8 mouse cellular contexts compared by ENCODE assay signal in the genomic region with DNA sequence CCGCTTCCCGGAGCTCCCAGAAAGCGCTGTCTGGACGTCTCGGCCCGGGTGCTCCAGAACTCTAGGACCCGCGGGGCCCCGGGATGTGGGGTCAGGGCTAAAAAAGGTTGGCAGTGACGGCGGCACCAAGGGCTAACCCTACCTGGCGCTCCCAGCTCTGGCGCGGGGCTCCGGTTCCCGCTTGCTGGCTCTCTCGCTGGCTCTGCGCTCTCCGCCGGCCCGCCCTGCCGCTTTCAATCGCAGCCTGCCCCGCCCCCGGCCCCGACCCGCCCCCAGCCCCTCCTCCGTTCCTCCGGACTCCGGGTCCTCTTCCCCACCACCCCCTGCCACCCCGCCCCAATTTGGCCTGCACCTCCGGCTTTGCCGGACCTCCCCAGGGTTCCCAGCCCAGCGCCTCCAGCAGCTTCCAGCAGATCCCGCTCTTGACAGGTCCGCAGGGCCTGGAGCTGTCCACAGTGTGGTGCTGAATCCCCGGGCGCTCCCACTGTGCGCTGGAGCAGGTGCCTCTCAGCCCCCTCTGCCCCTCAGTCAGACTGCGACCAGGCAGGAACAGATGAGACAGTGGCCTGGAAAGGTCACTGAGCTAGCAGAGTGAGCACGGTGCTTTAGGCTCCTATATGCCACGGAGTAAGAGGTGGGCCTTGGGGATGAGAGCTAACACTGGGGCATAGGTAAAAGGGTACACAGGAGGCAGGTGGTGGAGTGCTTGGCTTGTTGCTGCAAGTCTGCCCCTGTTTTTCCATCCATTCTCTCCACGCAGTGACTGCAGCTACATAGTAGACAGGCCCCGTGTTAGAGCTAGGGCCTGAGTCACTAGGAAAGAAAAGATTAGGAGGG. TPM values are rescaled to one million over a fixed set of nuclear protein-coding genes. Genes with fewer than 3 reads are reported as not detected.
DNase-seq lines count a peak whose midpoint lies in the region; ATAC-seq and TF ChIP-seq lines count a peak whose summit lies in the region.

Gene Grm2, minus strand, starts transcription at position 199 of the 837 bp plus-strand sequence.

- 3% methylated on average over 43 of the region's 44 CpGs for WGBS in intestine, postnatal 0 days
- 3% methylated on average over 40 of the region's 44 CpGs for WGBS in limb, embryonic 15.5 days
- under 1% methylated on average over 37 of the region's 44 CpGs for WGBS in midbrain, embryonic 15.5 days

- TF ChIP-seq CTCF in intestine, postnatal 0 days (IDR thresholded peaks at IDR 0.05; ENCODE audit: low read depth) = no peak

- no peaks in the 10 kb centered on the region for H3K4me1 ChIP-seq in intestine, postnatal 0 days (replicated peaks; ENCODE audit: control insufficient read depth, insufficient read depth, low read length)
- peaks cover 10% of the 10 kb centered on the region for H3K4me1 ChIP-seq in limb, embryonic 15.5 days
- peaks cover 33% of the 10 kb centered on the region for H3K4me1 ChIP-seq in midbrain, embryonic 15.5 days

- peaks cover 24% of the 10 kb centered on the region; the same call in 1 of the 2 replicates for H3K27me3 ChIP-seq in intestine, postnatal 0 days (replicated peaks; ENCODE audit: control insufficient read depth, insufficient read depth, low read length)
- peaks cover 33% of the 10 kb centered on the region for H3K27me3 ChIP-seq in limb, embryonic 15.5 days
- H3K27me3 ChIP-seq in midbrain, embryonic 15.5 days (replicated peaks) = no peaks in the 10 kb centered on the region

- DNase-seq in cerebellum, postnatal 14 days = peak; percentile 31 to 38
- DNase-seq in cerebellum, adult 9-10 months = no peak
- peak; percentile 29 for DNase-seq in c-Kit-positive CD71-positive TER-119-positive erythroid progenitor cells, embryonic 14.5 days (ENCODE audit: low spot score)
- peak; percentile 56 to 75 for DNase-seq in gastrocnemius, postnatal 4 days (ENCODE audit: low spot score in 2 of 2)
- peak; percentile 39 for DNase-seq in urinary bladder, postnatal 10 days (ENCODE audit: low spot score)

- 0 out of 2 replicates have a peak, but pooled peaks have one; percentile 29 for ATAC-seq in intestine, postnatal 0 days
- ATAC-seq in limb, embryonic 15.5 days (ENCODE audit: insufficient number of reproducible peaks, low FRiP score, low TSS enrichment, low read depth) = no peak; the same call in 1 of the 2 replicates
- peak; percentile 72 for ATAC-seq in midbrain, embryonic 15.5 days (replicated peaks)

- H3K27ac ChIP-seq in intestine, postnatal 0 days (ENCODE audit: low read depth, low read length) = no peak within 1 kb of the TSS
- H3K27ac ChIP-seq in limb, embryonic 15.5 days = no peak within 1 kb of the TSS
- H3K27ac ChIP-seq in midbrain, embryonic 15.5 days = peak within 1 kb of the TSS; percentile 49

- H3K9ac ChIP-seq in intestine, postnatal 0 days (ENCODE audit: low read depth, low read length) = no peak within 1 kb of the TSS
- no peak within 1 kb of the TSS for H3K9ac ChIP-seq in limb, embryonic 15.5 days
- H3K9ac ChIP-seq in midbrain, embryonic 15.5 days = peak within 1 kb of the TSS; percentile 65

- H3K4me3 ChIP-seq in intestine, postnatal 0 days (ENCODE audit: low read depth, low read length) = peak within 1 kb of the TSS; percentile 29
- H3K4me3 ChIP-seq in limb, embryonic 15.5 days = peak within 1 kb of the TSS; percentile 30
- peak within 1 kb of the TSS; percentile 60 for H3K4me3 ChIP-seq in midbrain, embryonic 15.5 days

- peak within 1 kb of the TSS; percentile 58 for H3K4me2 ChIP-seq in intestine, postnatal 0 days (replicated peaks; ENCODE audit: low read depth)
- peak within 1 kb of the TSS; percentile 67 for H3K4me2 ChIP-seq in limb, embryonic 15.5 days
- peak within 1 kb of the TSS; percentile 86 for H3K4me2 ChIP-seq in midbrain, embryonic 15.5 days

- H3K36me3 ChIP-seq in intestine, postnatal 0 days (ENCODE audit: control insufficient read depth, insufficient read depth) = peaks cover 27% of the 10 kb centered on the region
- peaks cover 36% of the 10 kb centered on the region for H3K36me3 ChIP-seq in limb, embryonic 15.5 days
- H3K36me3 ChIP-seq in midbrain, embryonic 15.5 days (replicated peaks) = 0 out of 2 replicates have a peak, but pooled peaks cover 6% of the 10 kb centered on the region

- no peaks in the 10 kb centered on the region for H3K9me3 ChIP-seq in intestine, postnatal 0 days (ENCODE audit: control insufficient read depth)
- no peaks in the 10 kb centered on the region for H3K9me3 ChIP-seq in limb, embryonic 15.5 days
- no peaks in the 10 kb centered on the region for H3K9me3 ChIP-seq in midbrain, embryonic 15.5 days

RNA-seq across cellular contexts. Expression of gene Grm2, which starts in this region (rescaled TPM):
- not detected for total RNA-seq in gastrocnemius, postnatal 4 days (2021)
- polyA plus RNA-seq in intestine, postnatal 0 days (2015; fragmentation: Nextera tagmentation; extraction: Ambion mirVana) = not detected in 2 replicates
- 0.06 and 0.09 TPM in 2 replicates for polyA plus RNA-seq in limb, embryonic 15.5 days (2015; fragmentation: Nextera tagmentation; extraction: Ambion mirVana)
- 17.8 and 19.3 TPM in 2 replicates for polyA plus RNA-seq in midbrain, embryonic 15.5 days (2015; fragmentation: Nextera tagmentation; extraction: Ambion mirVana)

Comparison
In these comparisons a context has a peak if more than half of its experiments do, and no peak if none do; other contexts are left out.
1. RNA of gene Grm2 (polyA plus RNA-seq): 17.8 to 19.3 TPM in midbrain, embryonic 15.5 days; not detected in intestine, postnatal 0 days and 0.06 to 0.09 TPM in limb, embryonic 15.5 days; every median in the first group is over 10 times any median in the second.
2. Peak in DNase-seq in gastrocnemius, postnatal 4 days; RNA of the gene not detected or under 1 TPM.
3. Peak in ATAC-seq, H3K4me3 ChIP-seq and H3K4me2 ChIP-seq in intestine, postnatal 0 days; RNA of the gene not detected or under 1 TPM.
4. Peak in every context shown above with its lines, with median percentiles within 50 percentile points of each other: H3K4me2 ChIP-seq and H3K4me3 ChIP-seq.